Mouse (Mus musculus) C2C12 (cell line): Measurements from ENCODE around the gene Cgnl1.

ENCODE experiments used
- CTCF ChIP-seq: IDR thresholded peaks from one replicate; pipeline ENCODE4 v1.5.1; 2011; ENCODE audit not compliant: control insufficient read depth, insufficient read depth, insufficient read length
- FOSL1 ChIP-seq: IDR thresholded peaks from one replicate; pipeline ENCODE4 v1.8.0; 2011; ENCODE audit warnings: mild to moderate bottlenecking, low read length; ENCODE audit not compliant: poor library complexity, insufficient read depth, severe bottlenecking
- MAX ChIP-seq: IDR thresholded peaks from one replicate; pipeline ENCODE4 v1.6.1; 2011; ENCODE audit warnings: mild to moderate bottlenecking, control low read depth
- MYOD1 ChIP-seq: IDR thresholded peaks from one replicate; pipeline ENCODE4 v1.6.1; 2011; ENCODE audit warnings: low read depth; ENCODE audit not compliant: control insufficient read depth, insufficient read length
- MYOG ChIP-seq: IDR thresholded peaks from one replicate; pipeline ENCODE4 v1.6.1; 2011; ENCODE audit not compliant: control insufficient read depth, insufficient read length; ENCODE audit errors: extremely low read depth
- USF1 ChIP-seq: IDR thresholded peaks from one replicate; pipeline ENCODE4 v1.6.1; 2011; ENCODE audit warnings: low read depth, mild to moderate bottlenecking, control low read depth, moderate library complexity

DNA sequence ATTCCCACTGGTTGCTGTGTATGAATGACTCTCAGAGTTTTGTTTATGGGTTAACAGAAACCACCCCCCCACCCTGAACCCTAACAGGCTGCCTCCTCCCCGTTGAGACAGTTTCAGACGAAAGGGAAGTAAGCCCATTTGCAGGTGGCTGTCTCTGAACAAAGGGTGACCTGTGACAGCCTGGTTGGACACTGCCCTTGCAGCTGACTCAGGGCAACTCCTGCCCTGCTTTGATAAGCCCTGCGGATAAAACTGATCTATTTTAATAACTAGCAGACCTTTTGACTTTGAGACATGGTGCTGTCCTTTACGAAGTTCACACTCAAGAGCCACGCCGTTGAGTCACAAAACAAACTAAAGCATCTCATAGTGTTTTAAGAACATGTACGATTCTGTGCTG lies 181.6 kb downstream of the Cgnl1 start:
- no peak for TF ChIP-seq MAX
- no peak for TF ChIP-seq CTCF
- no peak for TF ChIP-seq MYOG
- no peak for TF ChIP-seq FOSL1
- no peak for TF ChIP-seq USF1
- no peak for TF ChIP-seq MYOD1
